Mouse (Mus musculus): Measurements from ENCODE around the gene Med22.

Med22 gene

GRCm38 (mm10) chr2:26910124-26910993 lies at the start of gene Med22, which contains the start of gene Rpl7a:
Gene Med22, minus strand, starts transcription at chr2:26910677.
Gene Rpl7a, plus strand, starts transcription at chr2:26910764.
- DNase-seq (ENCODE audit: low spot score), result peak; percentile 99

- no peak for DNase-seq (ENCODE audit: low spot score)
Observed at GRCm38 (mm10) chr2:26957488-26957859, 47.0 kb upstream of the Med22 start.

GRCm38 (mm10) chr2:26956811-26957487 lies 46.5 kb upstream of the Med22 start:
- DNase-seq (ENCODE audit: low spot score), result no peak

GRCm38 (mm10) chr2:26954735-26955395 lies 44.4 kb upstream of the Med22 start:
- DNase-seq (ENCODE audit: low spot score), result no peak

DNA sequence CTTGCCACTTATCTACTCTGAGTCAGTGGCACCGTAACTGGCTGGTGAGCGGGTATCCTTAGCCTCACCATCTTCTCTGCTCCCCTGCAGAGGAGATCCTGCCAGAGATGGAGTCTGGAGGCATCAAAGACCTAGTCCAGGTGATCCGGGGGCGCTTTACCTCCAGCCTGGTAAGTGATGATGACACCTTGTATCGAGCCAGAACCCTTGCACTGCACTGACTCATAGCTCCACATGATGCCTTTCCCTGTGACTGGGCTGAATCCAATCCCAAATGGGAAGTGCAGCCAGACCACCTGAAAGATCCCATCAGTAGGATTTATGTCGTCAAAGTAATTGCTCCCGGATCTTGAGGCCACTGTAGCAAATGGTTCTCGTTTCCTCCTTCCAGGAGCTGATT lies 42.4 kb upstream of the Med22 start:
- DNase-seq (ENCODE audit: low spot score), result no peak

GRCm38 (mm10) chr2:26952193-26952592 lies 41.7 kb upstream of the Med22 start:
- DNase-seq (ENCODE audit: low spot score), result no peak

DNA sequence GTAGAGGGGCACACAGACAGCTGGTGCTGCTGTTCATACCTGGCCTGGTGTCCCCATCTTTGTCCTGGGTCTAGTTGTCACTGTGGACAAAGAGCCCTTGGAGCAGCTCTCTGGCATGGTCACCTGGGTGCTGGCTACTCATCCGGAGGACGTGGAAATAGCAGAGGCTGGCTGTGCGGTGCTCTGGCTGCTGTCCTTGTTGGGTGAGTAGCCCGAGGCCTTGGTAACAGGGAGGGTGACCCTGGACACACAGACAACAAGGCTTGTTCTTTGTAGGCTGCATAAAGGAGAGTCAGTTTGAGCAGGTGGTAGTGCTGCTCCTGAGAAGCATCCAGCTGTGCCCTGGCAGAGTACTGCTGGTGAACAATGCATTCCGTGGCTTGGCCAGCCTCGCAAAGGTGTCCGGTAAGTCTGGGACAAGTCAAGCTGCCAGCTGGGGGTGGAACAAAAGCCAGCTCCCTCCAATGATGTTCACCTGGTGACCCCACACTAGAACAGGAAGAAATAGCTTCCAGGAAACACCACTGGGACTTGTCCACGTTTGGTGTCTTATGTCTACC lies 40.9 kb upstream of the Med22 start:
- no peak for DNase-seq (ENCODE audit: low spot score)

DNA sequence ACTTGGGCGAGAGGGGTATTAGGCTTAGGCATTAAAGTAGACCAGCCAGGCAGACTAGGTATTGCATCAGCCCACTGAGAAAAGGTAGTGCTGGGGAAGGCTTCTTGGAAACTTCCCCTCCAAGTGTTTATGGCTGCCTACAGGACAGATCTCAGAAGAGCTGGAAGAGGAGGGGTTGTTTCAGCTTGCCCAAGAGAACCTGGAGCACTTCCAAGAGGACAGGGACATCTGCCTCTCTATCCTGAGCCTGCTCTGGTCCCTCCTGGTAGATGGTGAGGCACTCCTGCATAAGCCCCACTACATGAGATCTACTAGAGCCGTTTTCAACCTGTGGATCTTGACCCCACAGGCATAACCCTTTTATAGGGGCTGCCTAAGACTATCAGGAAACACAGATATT lies 39.9 kb upstream of the Med22 start:
- no peak for DNase-seq (ENCODE audit: low spot score)

GRCm38 (mm10) chr2:26943253-26943652 lies 32.8 kb upstream of the Med22 start:
- DNase-seq (ENCODE audit: low spot score), result no peak

GRCm38 (mm10) chr2:26941539-26941938 lies 31.1 kb upstream of the Med22 start:
- DNase-seq (ENCODE audit: low spot score), result no peak

GRCm38 (mm10) chr2:26936425-26936824 lies 25.9 kb upstream of the Med22 start:
- DNase-seq (ENCODE audit: low spot score), result no peak

GRCm38 (mm10) chr2:26935286-26935685 lies 24.8 kb upstream of the Med22 start:
- DNase-seq (ENCODE audit: low spot score), result no peak

GRCm38 (mm10) chr2:26933304-26934055 lies 23.0 kb upstream of the Med22 start, which contains the start of the genes Surf4 and Stkld1:
Gene Surf4, minus strand, starts transcription at chr2:26933928.
Gene Stkld1, plus strand, starts transcription at chr2:26934047.
- DNase-seq (ENCODE audit: low spot score), result peak; percentile 91

DNA sequence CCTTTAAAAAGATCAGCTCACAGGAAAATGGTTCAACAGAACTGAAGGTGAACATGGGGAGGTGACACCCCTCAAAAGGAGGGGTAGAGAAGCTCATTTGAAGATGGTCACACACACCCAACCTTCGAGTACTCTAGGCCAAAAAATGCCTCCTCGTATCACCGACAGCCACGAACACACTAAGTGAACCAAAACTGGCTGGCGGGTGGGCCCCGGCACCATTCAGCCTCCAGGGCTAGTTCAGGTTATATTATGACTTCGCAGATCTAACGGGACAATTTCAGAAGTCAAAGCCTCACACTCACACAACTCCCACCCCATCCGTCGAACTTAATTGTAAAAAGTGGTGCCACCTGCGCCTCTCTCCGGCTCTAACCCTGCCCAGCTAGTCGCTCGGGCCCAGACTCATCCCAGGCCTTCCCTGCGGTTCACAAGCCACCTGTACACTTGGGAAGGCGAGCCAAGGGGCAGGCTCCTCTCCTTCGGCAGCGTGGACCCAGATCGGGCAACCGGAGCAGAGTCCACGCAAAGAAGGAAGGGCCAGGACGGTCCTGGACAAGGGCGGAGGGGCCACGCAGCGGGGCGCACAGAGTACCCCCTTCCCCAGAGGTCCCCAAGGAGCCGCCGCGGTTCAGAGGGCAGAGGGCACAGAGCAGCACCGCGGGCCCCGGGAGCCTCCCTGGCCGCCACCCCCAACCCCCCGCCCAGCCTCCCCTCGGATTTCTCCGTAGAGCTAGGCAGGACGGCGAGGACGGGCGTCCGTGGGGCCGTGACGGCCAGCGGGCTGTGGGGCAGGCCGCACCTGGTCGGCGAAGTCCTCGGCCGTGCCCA lies 22.2 kb upstream of the Med22 start:
- no peak for DNase-seq (ENCODE audit: low spot score)

DNA sequence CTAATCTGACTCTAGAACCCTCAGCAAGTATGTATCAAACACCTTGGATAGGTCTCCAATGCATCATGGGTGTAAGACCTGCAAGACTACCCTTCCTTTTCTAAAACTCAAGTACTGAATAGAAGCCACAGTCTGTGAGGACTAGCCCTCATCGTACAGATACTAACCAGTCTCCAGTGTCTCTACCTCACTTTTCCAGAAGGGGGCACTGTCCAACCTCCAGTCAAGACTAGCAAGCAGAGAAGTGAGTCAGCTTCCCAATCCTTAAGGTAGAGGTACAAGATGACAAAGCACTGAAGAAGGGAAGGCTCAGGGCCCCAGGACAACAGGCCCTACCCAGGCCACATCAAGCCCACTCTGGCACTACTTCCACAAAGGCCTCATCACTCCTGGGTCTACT lies 19.9 kb upstream of the Med22 start:
- peak; percentile 81 for DNase-seq (ENCODE audit: low spot score)

DNA sequence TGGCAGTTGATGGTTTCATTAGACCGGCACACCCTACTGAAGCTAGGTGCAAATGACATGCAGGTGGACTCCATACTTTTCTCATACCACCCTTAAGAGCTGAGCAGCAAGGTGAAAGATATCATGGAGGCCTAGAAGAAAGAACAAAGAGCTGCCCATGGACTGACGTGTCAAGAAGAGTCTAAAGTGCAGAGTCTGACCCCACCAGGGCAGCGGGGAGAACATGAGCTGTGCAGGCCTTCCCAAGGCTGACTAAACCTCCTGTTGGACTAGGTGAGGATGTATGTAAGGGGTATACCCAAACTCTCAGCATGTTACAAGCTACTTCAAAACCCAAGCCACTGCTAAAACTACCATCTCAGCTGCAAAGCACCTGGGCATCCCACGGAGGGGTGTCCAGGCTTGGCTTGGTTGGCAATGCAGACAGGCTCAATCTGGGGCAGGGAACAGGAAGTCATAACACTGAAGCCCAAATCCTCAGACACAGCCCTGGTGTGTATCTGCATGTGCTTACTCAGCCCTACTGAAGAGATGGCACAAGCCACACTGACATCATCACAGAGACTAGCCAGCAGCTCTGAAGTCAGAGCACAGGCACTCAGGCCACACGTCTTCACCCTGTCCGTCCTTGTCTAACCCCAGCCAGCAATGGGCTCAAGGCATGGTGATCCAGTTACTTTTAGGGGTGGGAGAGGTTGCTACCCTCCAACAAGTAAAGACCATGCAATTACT lies 17.4 kb upstream of the Med22 start:
- DNase-seq (ENCODE audit: low spot score), result no peak

DNA sequence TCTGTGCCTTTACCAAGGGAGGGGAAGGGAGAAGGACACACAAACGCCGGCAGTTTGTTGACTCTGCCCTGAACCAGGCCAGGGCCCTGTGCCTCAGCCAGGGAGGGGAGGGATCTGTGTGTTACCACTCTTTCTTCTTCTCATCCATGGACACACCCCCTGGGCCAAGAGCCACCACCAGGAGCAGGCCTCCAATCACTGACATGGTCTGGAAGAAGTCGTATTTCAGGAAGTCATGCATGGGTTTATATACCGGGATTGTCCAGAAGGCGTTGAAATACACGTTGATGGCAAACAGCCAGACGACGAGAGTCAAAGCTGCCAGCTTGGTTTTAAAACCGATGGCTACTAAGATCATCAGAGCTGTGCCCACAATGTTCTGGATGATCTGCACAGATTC lies 11.3 kb upstream of the Med22 start:
- no peak for DNase-seq (ENCODE audit: low spot score)

DNA sequence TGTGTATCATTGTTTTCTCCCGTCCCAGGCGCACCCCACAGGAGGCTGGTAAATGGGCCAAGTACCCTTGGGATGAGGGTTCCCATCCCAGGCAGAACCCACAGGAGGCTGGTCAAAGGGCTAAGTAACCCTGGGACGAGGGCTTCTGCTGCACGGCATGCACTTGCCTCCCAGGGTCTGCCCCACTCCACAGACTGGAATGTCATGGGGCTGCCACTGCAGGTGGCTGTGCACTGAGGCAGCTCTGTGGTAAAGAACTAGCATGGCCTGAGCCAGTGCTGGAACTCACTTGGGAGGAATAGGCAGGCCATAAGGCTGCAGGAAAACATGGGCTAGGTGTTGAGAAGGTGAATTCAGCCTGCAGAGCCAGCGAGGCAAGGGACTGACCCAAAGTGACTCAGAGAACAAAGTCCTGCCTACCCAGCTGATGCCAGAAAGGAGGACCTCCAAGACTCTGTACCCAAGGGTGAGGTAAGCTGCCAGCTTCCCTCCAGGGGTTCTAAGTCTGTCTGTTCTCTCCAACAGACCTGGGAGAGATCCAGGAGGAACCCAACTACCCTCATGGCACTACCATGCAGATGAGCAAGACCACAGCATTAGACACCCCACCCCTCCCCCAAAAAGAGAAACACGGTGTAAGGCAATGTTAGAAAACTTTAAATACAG lies 9.8 kb upstream of the Med22 start:
- no peak for DNase-seq (ENCODE audit: low spot score)

DNA sequence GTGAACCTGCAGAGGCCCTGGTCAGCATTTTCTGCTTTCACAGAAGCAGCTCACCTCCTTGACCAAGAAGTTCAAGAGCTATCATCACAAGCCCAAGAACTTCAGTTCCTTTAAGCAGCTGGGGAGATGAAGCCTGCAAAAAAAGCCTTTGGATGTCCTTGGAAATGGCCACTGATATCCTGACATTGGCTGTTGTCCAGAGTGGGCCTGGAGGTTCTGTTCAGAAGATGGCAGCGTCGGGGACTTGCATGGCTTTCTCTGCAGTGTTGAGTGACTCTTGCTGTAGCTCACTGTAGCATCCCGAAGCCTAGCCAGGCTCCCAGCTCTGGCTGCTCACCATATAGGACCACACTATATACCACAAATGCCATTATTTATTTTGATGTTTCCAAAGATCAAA lies 9.2 kb upstream of the Med22 start:
- no peak for DNase-seq (ENCODE audit: low spot score)

GRCm38 (mm10) chr2:26916738-26917137 lies 6.3 kb upstream of the Med22 start:
- no peak for DNase-seq (ENCODE audit: low spot score)
